In the genomic region with DNA sequence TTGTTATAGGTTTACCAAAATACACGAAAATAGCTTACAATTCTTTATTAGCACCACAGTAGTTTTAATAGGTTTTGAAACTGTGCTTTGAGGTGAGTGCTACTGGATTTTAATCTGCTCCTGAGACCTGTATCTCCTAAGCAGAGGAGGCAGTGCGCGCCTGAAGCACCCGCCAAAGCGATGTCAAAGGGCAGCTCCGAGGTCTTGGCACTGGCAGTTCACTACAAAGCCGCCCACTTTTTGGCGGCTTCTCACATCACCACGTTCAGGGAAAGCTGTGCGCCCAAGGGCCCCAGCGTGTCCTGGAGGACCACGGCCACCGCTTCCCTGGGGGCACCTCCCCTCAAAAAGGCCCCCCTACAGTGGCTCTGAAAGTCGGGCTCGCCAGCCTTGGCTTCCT, we compare ENCODE assay signal across 12 mouse cellular contexts.
"Had no signal": no experiment of that assay in that cellular context is flagged by ENCODE, and none has a peak within 500 bp of the region (broad histone marks: within the 10 kb centered on the region; RNA-seq: fewer than 3 reads in every experiment).

No protein-coding gene starts in this region.

- DNase-seq: liver, postnatal 0 days; lung, adult 2 months; lung, postnatal 14 days; lung, postnatal 36 days; retina, postnatal 1 day; right cerebral cortex, adult 18-20 months; right cerebral cortex, postnatal 25 days; right cerebral cortex, postnatal 4 days; spleen, adult 18-20 months; thymus, adult 18-20 months; thymus, postnatal 14 days; thymus, postnatal 36 days had no signal
